ENCODE assay signal across 16 mouse cellular contexts in genomic region chr14:8952853-8953397, GRCm38 (mm10).
DNase-seq lines count a peak whose midpoint lies in the region; ATAC-seq lines count a peak whose summit lies in the region.
"Had no signal": no experiment of that assay in that cellular context is flagged by ENCODE, and none has a peak within 500 bp of the region (broad histone marks: within the 10 kb centered on the region; RNA-seq: fewer than 3 reads in every experiment).

No protein-coding gene starts in this region.

- DNase-seq in MN1 (ENCODE audit: low spot score), result peak; percentile 23
- peak; percentile 22 for DNase-seq in embryo, embryonic 10.5 days (ENCODE audit: low spot score)
- no peak for DNase-seq in testis, postnatal 14 days (ENCODE audit: low spot score)
- DNase-seq in thymus, adult 18-20 months, result no peak
- no peak for DNase-seq in cerebellum, adult 18-20 months
- DNase-seq: adrenal gland, adult 2 months; forebrain, postnatal 0 days; gastrocnemius, postnatal 14 days; liver, embryonic 13.5 days had no signal

- H3K9me3 ChIP-seq in heart, embryonic 13.5 days, result no peaks in the 10 kb centered on the region
- no peaks in the 10 kb centered on the region for H3K9me3 ChIP-seq in lung, embryonic 16.5 days (ENCODE audit: control insufficient read depth, low read length)
- H3K9me3 ChIP-seq: embryonic facial prominence, embryonic 15.5 days; kidney, embryonic 15.5 days; liver, embryonic 13.5 days; stomach, embryonic 15.5 days had no signal

- H3K4me1 ChIP-seq in heart, embryonic 13.5 days, result peaks cover 23% of the 10 kb centered on the region
- peaks cover 9% of the 10 kb centered on the region; the same call in 1 of the 2 replicates for H3K4me1 ChIP-seq in lung, embryonic 16.5 days (replicated peaks; ENCODE audit: control insufficient read depth, insufficient read depth, low read length)
- H3K4me1 ChIP-seq: embryonic facial prominence, embryonic 15.5 days; kidney, embryonic 15.5 days; liver, embryonic 13.5 days; stomach, embryonic 15.5 days had no signal

- no peaks in the 10 kb centered on the region for H3K36me3 ChIP-seq in heart, embryonic 13.5 days
- no peaks in the 10 kb centered on the region for H3K36me3 ChIP-seq in lung, embryonic 16.5 days (ENCODE audit: control insufficient read depth, insufficient read depth, low read length)
- H3K36me3 ChIP-seq: embryonic facial prominence, embryonic 15.5 days; kidney, embryonic 15.5 days; liver, embryonic 13.5 days; stomach, embryonic 15.5 days had no signal

- 14% methylated on average over 6 of the region's 6 CpGs for WGBS in heart, embryonic 13.5 days
- WGBS in lung, embryonic 16.5 days, result 16% methylated on average over 6 of the region's 6 CpGs

- H3K4me2 ChIP-seq in heart, embryonic 13.5 days, result no peak overlapping the region
- H3K4me2 ChIP-seq in lung, embryonic 16.5 days (ENCODE audit: low read depth, low read length), result no peak overlapping the region
- H3K4me2 ChIP-seq: embryonic facial prominence, embryonic 15.5 days; kidney, embryonic 15.5 days; liver, embryonic 13.5 days; stomach, embryonic 15.5 days had no signal

- H3K9ac ChIP-seq in heart, embryonic 13.5 days, result no peak overlapping the region
- no peak overlapping the region for H3K9ac ChIP-seq in lung, embryonic 16.5 days (ENCODE audit: low read length)
- H3K9ac ChIP-seq: embryonic facial prominence, embryonic 15.5 days; forebrain, postnatal 0 days; kidney, embryonic 15.5 days; liver, embryonic 13.5 days; stomach, embryonic 15.5 days had no signal

- no peak overlapping the region for H3K4me3 ChIP-seq in heart, embryonic 13.5 days
- no peak overlapping the region for H3K4me3 ChIP-seq in lung, embryonic 16.5 days (ENCODE audit: low read length)
- H3K4me3 ChIP-seq: embryonic facial prominence, embryonic 15.5 days; kidney, embryonic 15.5 days; layer of hippocampus, adult 2 months; liver, embryonic 13.5 days; stomach, embryonic 15.5 days had no signal

- H3K27me3 ChIP-seq in heart, embryonic 13.5 days (replicated peaks), result no peaks in the 10 kb centered on the region
- no peaks in the 10 kb centered on the region for H3K27me3 ChIP-seq in lung, embryonic 16.5 days (ENCODE audit: control insufficient read depth, insufficient read depth, low read depth, low read length)
- H3K27me3 ChIP-seq: CH12.LX; embryonic facial prominence, embryonic 15.5 days; kidney, embryonic 15.5 days; liver, embryonic 13.5 days; stomach, embryonic 15.5 days had no signal

- ATAC-seq in heart, embryonic 13.5 days (ENCODE audit: extremely low read depth, insufficient number of reproducible peaks, low FRiP score, low TSS enrichment), result no peak
- peak; percentile 61; the same call in 1 of the 2 replicates for ATAC-seq in lung, embryonic 16.5 days (ENCODE audit: low read depth)
- ATAC-seq: forebrain, postnatal 0 days had no signal

- H3K27ac ChIP-seq in heart, embryonic 13.5 days (replicated peaks), result peak overlapping the region; percentile 67
- no peak overlapping the region for H3K27ac ChIP-seq in lung, embryonic 16.5 days (ENCODE audit: low read length)
- H3K27ac ChIP-seq: embryonic facial prominence, embryonic 15.5 days; kidney, embryonic 15.5 days; layer of hippocampus, adult 2 months; liver, embryonic 13.5 days; stomach, embryonic 15.5 days had no signal

Comparison
In these comparisons a context has a peak if more than half of its experiments do, and no peak if none do; other contexts are left out.
1. DNase-seq: peak in MN1 (single experiment) and embryo, embryonic 10.5 days (single experiment); none in testis, postnatal 14 days (single experiment), thymus, adult 18-20 months (0 of 2) and cerebellum, adult 18-20 months (0 of 2).